Mouse (Mus musculus) liver, embryonic 15.5 days (tissue): ENCODE measurements around the gene Sec14l4. TPM values are rescaled to one million over a fixed set of nuclear protein-coding genes. Genes with fewer than 3 reads are reported as not detected.
A peak's percentile ranks its signal among the peaks of the same experiment; 100 is the strongest.

Source experiments
- ATAC-seq: fragments of 200-750 bp; cut with Nextera tagmentation; 2 replicates; pipeline ENCODE4 v1.8.0; 2017; ENCODE audit warnings: moderate number of reproducible peaks, mild to moderate bottlenecking, moderate library complexity; ENCODE audit not compliant: insufficient read depth
- H3K27ac ChIP-seq: fragments of 300-500 bp; sonication (generic); replicated peaks from 2 replicates; pipeline ENCODE4 v1.5.1; 2015; ENCODE audit warnings: mild to moderate bottlenecking, inconsistent platforms
- H3K27me3 ChIP-seq: fragments of 300-500 bp; sonication (generic); 2 replicates; pipeline ENCODE4 v1.6.1; 2015; ENCODE audit warnings: mild to moderate bottlenecking, inconsistent platforms
- H3K36me3 ChIP-seq: fragments of 300-500 bp; sonication (generic); replicated peaks from 2 replicates; pipeline ENCODE4 v1.6.1; 2015; ENCODE audit warnings: moderate library complexity, mild to moderate bottlenecking, inconsistent platforms
- H3K4me1 ChIP-seq: fragments of 300-500 bp; sonication (generic); replicated peaks from 2 replicates; pipeline ENCODE4 v1.6.1; 2015; ENCODE audit warnings: inconsistent platforms
- H3K4me2 ChIP-seq: fragments of 300-500 bp; sonication (generic); 2 replicates; pipeline ENCODE4 v1.6.1; 2015; ENCODE audit warnings: moderate library complexity, mild to moderate bottlenecking, inconsistent platforms
- H3K4me3 ChIP-seq: fragments of 300-500 bp; sonication (generic); replicated peaks from 2 replicates; pipeline ENCODE4 v1.5.1; 2015; ENCODE audit warnings: mild to moderate bottlenecking, inconsistent platforms
- H3K9ac ChIP-seq: fragments of 300-500 bp; sonication (generic); 2 replicates; pipeline ENCODE4 v1.6.1; 2015; ENCODE audit warnings: moderate library complexity, mild to moderate bottlenecking, inconsistent platforms
- H3K9me3 ChIP-seq: fragments of 300-500 bp; sonication (generic); replicated peaks from 2 replicates; pipeline ENCODE4 v1.6.1; 2016; ENCODE audit warnings: inconsistent platforms
- WGBS: fragments of 180-500 bp; shearing (Covaris S2); methylation state at CpG from one replicate; pipeline ENCODE4 v1.1.7; 2015; ENCODE audit warnings: mixed read lengths; ENCODE audit not compliant: insufficient replicate concordance; 5-methylcytosine and 5-hydroxymethylcytosine counted together
- polyA plus RNA-seq: library from polyadenylated mRNA; unstranded; fragments of >200 nt; fragmentation: Nextera tagmentation; extraction: Ambion mirVana; gene quantifications from 2 replicates; pipeline ENCODE4 v1.2.1, GENCODE M21; 2015

Gene Sec14l4
- polyA plus RNA-seq, 1 experiment from 2014 or later, result 3.6 TPM

DNA sequence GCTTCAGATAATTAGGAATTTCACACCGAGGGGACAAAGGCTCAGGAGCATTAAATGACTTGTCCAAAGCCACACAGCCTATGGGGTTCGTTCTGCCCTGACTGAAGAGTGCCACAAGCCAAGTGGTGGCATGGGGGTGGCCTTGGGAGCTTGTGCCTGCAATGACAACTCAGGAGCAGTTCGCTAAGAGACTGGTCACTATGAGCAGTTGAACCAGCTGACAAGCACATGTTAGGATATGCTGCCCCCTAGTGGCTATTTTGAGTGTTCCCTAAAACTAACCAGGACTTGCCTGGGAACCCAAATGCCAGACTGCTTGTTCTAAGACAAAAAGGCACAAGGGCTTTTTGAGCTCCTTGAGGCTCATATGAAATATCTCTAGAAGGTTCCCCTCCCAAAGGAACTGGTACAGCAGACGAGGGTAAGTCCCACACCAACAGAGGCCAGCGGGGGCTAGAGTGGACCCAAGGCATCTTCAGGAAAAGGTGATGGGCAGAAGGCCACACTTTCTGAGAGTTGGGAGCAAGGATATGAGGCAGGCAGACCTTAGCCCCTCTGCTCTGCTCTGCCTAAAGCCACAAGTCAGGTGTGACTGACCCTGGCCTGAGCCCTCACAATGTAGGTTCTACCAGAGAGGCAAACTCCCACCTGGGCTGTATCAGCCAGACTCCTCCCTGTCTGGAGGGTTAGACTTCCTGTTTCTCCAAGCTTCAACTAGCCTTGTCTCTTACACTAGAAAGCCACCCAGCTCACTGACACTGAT lies 52.2 kb downstream of the Sec14l4 start:
- Histone ChIP-seq H3K4me3 (no peak overlapping the region), H3K9me3 (no peaks in the 10 kb centered on the region), H3K9ac (no peak overlapping the region), H3K36me3 (no peaks in the 10 kb centered on the region), H3K4me1 (0 out of 2 replicates have a peak, but pooled peaks cover 3% of the 10 kb centered on the region), H3K27me3 (no peaks in the 10 kb centered on the region), H3K4me2 (no peak overlapping the region), H3K27ac (no peak overlapping the region)
- no peak for ATAC-seq
- WGBS, result 25% methylated on average over 5 of the region's 5 CpGs

DNA sequence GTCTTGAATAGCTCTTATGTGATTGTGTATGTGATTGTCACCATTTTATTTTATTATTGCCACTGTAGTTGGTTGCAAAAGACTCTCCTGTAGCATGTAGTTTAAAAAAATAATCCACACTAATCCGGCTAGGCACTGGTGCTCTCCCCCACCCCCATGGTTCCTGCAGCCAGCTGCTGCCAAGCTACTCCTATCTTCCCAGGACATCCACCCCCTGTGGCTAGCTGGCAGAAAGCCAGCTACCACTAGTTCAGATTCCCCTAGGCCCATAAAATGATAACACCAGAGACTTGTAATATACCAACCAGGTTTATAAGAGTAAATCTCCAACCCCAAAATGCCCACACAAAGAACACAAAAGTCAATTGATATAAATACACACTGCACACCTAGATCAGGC lies 55.0 kb downstream of the Sec14l4 start:
- 31% methylated on average over 1 of the region's 1 CpGs for WGBS
- Histone ChIP-seq H3K27ac (no peak overlapping the region), H3K9ac (no peak overlapping the region), H3K27me3 (no peaks in the 10 kb centered on the region), H3K36me3 (peaks cover 8% of the 10 kb centered on the region), H3K4me2 (no peak overlapping the region), H3K4me1 (0 out of 2 replicates have a peak, but pooled peaks cover 3% of the 10 kb centered on the region), H3K4me3 (no peak overlapping the region), H3K9me3 (no peaks in the 10 kb centered on the region)
- no peak for ATAC-seq

DNA sequence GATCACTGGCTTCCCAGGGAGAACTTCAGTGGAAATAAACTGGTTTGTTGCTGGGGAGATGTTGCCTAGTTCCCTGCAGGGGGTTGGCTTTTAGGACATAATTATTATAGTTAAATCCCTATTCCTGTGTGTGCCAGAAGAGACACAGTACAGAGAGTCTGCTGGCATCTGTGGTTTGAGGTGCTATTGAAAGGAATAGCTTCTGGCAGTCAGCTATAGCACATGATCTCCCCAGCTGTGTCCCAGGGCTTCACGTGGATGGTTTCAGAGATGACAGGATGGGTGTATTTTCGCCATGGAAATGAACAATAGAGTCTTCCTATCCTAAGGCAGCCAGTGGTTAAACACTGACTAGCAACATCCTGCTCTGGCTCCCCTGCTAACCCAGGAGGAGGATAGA lies 56.0 kb downstream of the Sec14l4 start:
- H3K9me3 ChIP-seq, result no peaks in the 10 kb centered on the region
- no peak overlapping the region for H3K4me3 ChIP-seq
- peaks cover 18% of the 10 kb centered on the region for H3K36me3 ChIP-seq
- H3K9ac ChIP-seq, result no peak overlapping the region
- H3K4me1 ChIP-seq, result 0 out of 2 replicates have a peak, but pooled peaks cover 3% of the 10 kb centered on the region
- 36% methylated on average over 2 of the region's 2 CpGs for WGBS
- no peak for ATAC-seq
- H3K27ac ChIP-seq, result no peak overlapping the region
- no peak overlapping the region for H3K4me2 ChIP-seq
- H3K27me3 ChIP-seq, result no peaks in the 10 kb centered on the region

DNA sequence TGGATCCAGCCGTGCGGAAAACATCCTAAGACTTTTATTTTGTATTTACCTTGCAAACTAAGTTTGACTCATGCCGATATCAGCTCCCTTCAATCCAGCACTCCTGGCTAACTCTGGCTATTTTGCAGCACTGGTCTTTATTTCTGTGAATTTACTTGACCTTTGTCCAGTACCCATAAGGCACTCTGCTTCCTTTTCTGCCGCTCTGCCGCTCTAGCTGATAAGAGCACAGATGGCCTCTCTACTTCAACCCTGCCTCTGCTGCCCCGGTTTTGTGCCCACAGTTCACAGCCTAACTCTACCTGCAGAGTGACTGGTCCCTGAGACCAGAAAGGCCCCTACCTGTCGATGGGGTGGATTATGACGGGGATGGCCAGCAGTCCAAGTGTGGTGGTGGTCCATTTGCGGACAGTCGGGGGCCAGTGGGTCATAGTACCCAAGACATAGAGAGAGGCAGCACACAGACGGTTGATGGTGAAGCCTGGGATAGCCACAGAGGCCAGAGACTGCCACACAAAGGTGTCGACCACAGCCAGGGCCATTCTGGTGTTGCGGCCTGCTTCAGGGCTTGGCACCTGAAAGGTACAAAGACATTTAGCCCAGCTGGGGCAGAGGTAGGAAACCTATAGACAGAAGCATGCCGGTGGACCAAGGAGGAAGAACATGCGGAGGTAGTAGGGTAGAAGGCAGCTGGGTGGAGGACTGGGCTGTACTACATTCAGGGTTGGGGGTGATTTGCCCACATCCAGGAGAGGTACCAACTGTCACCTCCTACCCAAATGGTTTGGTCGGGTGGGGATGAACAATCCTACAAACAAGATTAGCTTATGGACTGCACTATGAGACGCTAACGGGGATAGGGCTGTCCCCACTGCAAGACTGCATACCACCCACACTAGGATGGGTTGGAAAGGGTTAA lies 62.5 kb downstream of the Sec14l4 start:
- peaks cover 35% of the 10 kb centered on the region for H3K36me3 ChIP-seq
- no peaks in the 10 kb centered on the region for H3K9me3 ChIP-seq
- peak overlapping the region; percentile 90 for H3K4me2 ChIP-seq
- peak overlapping the region; percentile 70 for H3K9ac ChIP-seq
- 66% methylated on average over 18 of the region's 18 CpGs for WGBS
- H3K27me3 ChIP-seq, result no peaks in the 10 kb centered on the region
- peak overlapping the region; percentile 31; the same call in 1 of the 2 replicates for H3K27ac ChIP-seq
- ATAC-seq, result no peak
- peak overlapping the region; percentile 69 for H3K4me3 ChIP-seq
- peaks cover 43% of the 10 kb centered on the region for H3K4me1 ChIP-seq

DNA sequence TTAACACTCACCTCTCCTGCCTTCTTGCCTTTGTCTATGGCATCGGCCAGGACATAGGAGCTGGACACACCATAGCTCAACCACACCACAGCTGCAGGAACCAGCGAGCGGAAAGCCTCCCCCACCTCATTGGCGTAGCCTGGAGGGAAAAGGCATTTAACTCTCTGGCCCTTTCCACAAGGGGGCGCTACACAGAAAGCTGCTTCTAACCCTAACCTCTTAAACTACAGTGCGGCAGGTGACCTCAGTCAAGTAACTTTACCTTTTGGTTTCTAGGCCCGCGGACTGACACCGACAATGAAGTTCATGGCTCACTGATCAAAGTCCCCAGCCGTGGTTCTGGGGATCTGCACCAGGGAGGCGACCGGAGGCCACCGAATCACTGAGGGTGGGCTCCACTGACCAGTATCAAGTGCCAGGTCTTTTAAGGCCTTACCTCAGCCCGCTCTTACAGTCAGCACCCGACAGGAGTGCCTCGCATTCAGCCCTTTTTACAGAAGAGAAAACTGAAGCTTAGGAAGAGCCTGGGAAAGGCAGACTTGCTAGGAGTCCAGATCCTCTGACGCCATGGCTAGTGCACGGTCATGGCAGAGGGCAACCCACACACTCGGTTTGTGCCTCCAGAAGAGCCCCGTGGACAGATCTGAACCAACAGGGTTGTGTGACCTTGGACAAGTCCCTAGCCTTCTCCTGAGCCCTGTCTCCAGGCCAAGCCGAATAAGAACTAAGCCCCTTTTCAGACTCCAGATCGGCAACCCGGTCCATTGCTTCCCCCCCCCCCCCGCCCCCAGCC lies 63.3 kb downstream of the Sec14l4 start:
- Histone ChIP-seq H3K27me3 (no peaks in the 10 kb centered on the region), H3K9ac (peak overlapping the region; percentile 70), H3K27ac (peak overlapping the region; percentile 86), H3K36me3 (peaks cover 36% of the 10 kb centered on the region), H3K4me3 (peak overlapping the region; percentile 69), H3K9me3 (no peaks in the 10 kb centered on the region), H3K4me2 (peak overlapping the region; percentile 90), H3K4me1 (peaks cover 43% of the 10 kb centered on the region)
- peak; percentile 20; the same call in 1 of the 2 replicates for ATAC-seq
- 2% methylated on average over 24 of the region's 24 CpGs for WGBS

DNA sequence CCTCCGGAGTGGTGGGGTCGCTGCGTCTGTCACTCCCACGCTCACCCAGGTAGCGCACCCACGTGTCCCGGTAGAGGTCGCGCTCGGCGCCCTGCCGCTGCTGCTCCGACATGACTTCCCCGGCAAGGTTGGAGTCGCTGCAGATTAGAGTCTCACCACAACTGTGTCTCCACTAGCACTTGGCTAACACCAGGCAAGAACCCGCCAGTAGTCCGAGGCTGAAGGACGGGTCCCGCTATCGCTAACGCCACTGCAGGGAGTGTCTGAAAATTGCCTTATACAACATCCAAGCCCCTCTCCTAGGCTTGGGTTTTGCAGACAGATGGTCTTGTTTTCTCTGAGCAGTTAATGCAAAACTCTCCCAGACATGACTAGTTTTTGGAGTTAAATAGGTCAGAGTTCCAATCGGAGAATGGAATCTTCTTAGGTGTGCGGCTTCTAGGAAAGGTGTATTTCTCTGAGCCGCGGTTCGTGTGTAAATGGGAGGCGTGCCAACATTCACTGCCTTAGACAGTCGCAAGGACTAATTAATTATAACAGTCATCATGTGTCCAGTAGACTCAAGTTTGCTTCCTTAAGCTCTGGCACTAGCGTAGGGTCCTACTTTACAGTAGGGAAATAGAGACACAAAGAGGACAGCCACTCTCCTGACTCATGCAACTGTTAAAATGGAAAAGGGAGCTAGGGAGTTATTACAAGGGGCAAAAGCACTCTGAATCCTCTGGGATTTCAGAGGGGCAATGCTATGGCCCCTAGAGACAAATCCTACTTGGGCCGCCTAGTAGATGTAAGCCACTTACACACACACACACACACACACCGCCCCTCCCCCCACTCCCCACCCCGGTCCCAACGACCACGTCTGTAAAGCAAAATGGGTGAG lies 64.2 kb downstream of the Sec14l4 start, which contains the start of gene Mtfp1:
TSS of gene Mtfp1 (minus strand) at position 275 of the 883 bp plus-strand sequence.
- peaks cover 43% of the 10 kb centered on the region for H3K4me1 ChIP-seq
- peak within 1 kb of the TSS; percentile 86 for H3K27ac ChIP-seq
- ATAC-seq, result peak; percentile 14
- peak within 1 kb of the TSS; percentile 70 for H3K9ac ChIP-seq
- H3K9me3 ChIP-seq, result no peaks in the 10 kb centered on the region
- H3K36me3 ChIP-seq, result peaks cover 40% of the 10 kb centered on the region
- peak within 1 kb of the TSS; percentile 69 for H3K4me3 ChIP-seq
- H3K27me3 ChIP-seq, result no peaks in the 10 kb centered on the region
- 4% methylated on average over 34 of the region's 34 CpGs for WGBS
- H3K4me2 ChIP-seq, result peak within 1 kb of the TSS; percentile 90

DNA sequence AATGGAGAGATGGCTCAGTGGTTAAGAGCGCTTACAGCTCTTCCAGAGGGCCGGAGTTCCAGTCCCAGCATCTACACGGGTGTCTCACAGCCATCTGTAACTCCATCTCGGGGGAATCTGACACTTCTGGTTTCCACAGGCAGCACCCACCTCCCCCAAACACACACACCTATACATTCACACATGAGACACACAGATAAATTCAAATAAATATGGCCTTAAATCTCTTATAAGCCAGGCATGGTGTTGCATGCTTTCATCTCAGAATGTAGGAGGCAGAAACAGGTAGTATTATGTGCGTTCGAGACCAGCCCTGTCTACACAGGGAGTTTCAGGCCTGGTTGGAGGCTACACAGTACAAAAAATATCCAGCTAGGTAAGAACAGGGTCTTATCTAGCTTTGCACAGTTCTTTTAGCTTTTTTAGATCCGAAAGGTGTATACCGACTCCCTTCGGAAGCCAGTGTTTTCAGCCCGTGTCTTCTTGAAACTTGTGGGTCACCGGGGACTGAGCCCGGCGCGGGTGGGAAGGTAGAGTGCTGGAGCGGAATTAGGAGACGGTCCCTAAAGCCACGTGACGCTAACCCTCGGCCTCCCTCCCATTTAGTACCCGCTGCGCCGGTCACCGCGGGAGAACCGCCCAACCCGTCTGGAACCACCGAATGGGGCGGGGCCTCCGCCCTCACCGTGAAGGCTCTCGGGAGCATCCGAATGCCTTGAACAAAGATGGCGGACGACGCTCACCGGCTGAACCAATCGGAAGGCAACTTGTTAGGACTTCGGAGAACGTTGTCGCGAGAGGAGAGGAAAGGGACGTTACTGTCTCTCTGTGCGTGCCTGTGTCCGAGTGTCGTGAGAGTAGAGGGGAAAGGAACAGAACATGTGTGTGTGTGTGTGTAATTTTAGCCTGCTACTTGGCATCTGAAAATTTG lies 65.1 kb downstream of the Sec14l4 start:
- H3K27me3 ChIP-seq, result no peaks in the 10 kb centered on the region
- H3K4me3 ChIP-seq, result peak overlapping the region; percentile 69
- ATAC-seq, result peak; percentile 88
- peak overlapping the region; percentile 90 for H3K4me2 ChIP-seq
- peak overlapping the region; percentile 86 for H3K27ac ChIP-seq
- peaks cover 32% of the 10 kb centered on the region for H3K36me3 ChIP-seq
- 2% methylated on average over 45 of the region's 45 CpGs for whole genome bisulfite sequencing
- peaks cover 43% of the 10 kb centered on the region for H3K4me1 ChIP-seq
- H3K9ac ChIP-seq, result peak overlapping the region; percentile 70
- H3K9me3 ChIP-seq, result no peaks in the 10 kb centered on the region

DNA sequence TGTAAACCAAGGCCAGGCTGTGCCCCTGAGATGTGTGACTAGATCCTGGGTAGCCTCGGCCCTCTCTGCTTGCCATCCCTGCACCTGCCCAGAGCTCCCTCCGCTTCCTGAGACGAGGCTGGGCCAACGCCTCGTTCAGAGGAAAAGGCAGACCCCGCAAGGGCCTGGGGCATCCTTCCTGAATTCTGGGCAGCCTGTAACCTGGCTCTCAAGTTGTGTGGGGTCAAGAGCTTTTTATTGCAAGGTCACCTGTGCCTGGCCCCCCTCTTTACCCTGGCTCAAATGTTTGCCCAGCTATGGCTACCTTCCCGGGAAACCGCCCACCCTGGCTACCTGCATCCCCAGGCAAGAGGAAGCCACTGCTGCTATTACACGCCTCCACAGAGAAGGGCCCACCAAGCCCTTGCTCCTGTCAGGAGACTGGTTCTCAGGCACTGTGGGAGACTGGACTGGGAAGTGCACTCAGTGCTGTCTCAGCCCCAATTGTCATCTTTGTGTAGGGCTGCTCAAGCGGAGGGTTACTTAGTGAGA lies 65.9 kb downstream of the Sec14l4 start:
- Histone ChIP-seq H3K4me2 (peak overlapping the region; percentile 90), H3K27me3 (no peaks in the 10 kb centered on the region), H3K4me1 (peaks cover 43% of the 10 kb centered on the region), H3K36me3 (peaks cover 29% of the 10 kb centered on the region), H3K9ac (peak overlapping the region; percentile 62), H3K9me3 (no peaks in the 10 kb centered on the region), H3K27ac (peak overlapping the region; percentile 86), H3K4me3 (peak overlapping the region; percentile 69)
- ATAC-seq, result peak; percentile 19
- 26% methylated on average over 10 of the region's 10 CpGs for WGBS
